Mouse (Mus musculus) forelimb bud, embryonic 11.5 days (tissue): ENCODE results near the gene Nyap1.

Experiments
- DNase-seq: peaks from one replicate; pipeline ENCODE4 v3.0.0-alpha.2; 2012; ENCODE audit warnings: low read depth, low spot score

Gene Nyap1

GRCm38 (mm10) chr5:137699080-137699479 is 42.3 kb downstream of the Nyap1 start:
- no peak for DNase-seq

GRCm38 (mm10) chr5:137695930-137696329 is 45.5 kb downstream of the Nyap1 start:
- no peak for DNase-seq

GRCm38 (mm10) chr5:137694796-137695195 is 46.6 kb downstream of the Nyap1 start:
- DNase-seq = no peak

- DNase-seq = no peak
These were observed 49.5 kb downstream of the Nyap1 start for GRCm38 (mm10) chr5:137691881-137692280.

- no peak for DNase-seq
These were observed 50.9 kb downstream of the Nyap1 start for GRCm38 (mm10) chr5:137690531-137690930.

GRCm38 (mm10) chr5:137689974-137690373 is 51.4 kb downstream of the Nyap1 start:
- DNase-seq = no peak

GRCm38 (mm10) chr5:137686127-137686790 is 55.1 kb downstream of the Nyap1 start:
- no peak for DNase-seq

- DNase-seq = no peak
These were observed 55.8 kb downstream of the Nyap1 start for GRCm38 (mm10) chr5:137685653-137686052.

GRCm38 (mm10) chr5:137684294-137685123 is 56.9 kb downstream of the Nyap1 start, which contains the start of gene Agfg2:
Gene Agfg2, minus strand, starts transcription at chr5:137684726.
- DNase-seq = peak; percentile 99

- DNase-seq = no peak
These were observed 57.8 kb downstream of the Nyap1 start for GRCm38 (mm10) chr5:137683388-137684293.

- DNase-seq = no peak
These were observed 58.9 kb downstream of the Nyap1 start for GRCm38 (mm10) chr5:137682526-137682925.
